Mouse (Mus musculus) stomach, postnatal 0 days (tissue): Measurements from ENCODE around the gene Fgf22. TPM values are rescaled to one million over a fixed set of nuclear protein-coding genes. Genes with fewer than 3 reads are reported as not detected.

Source experiments
- ATAC-seq: fragments of 200-750 bp; cut with Nextera tagmentation; 2 replicates; pipeline ENCODE4 v1.8.0; 2017; ENCODE audit not compliant: low FRiP score, low TSS enrichment
- DNase-seq: peaks from one replicate; pipeline ENCODE4 v3.0.0-alpha.2; 2016; ENCODE audit warnings: low spot score
- H3K27ac ChIP-seq: fragments of 300-500 bp; sonication (generic); replicated peaks from 2 replicates; pipeline ENCODE4 v1.5.1; 2014; ENCODE audit warnings: mild to moderate bottlenecking, control low read depth
- H3K27me3 ChIP-seq: fragments of 300-500 bp; sonication (generic); 2 replicates; pipeline ENCODE4 v1.6.1; 2014; ENCODE audit warnings: low read length; ENCODE audit not compliant: control insufficient read depth, insufficient read depth
- H3K36me3 ChIP-seq: fragments of 300-500 bp; sonication (generic); 2 replicates; pipeline ENCODE4 v1.6.1; 2014; ENCODE audit warnings: low read length, mixed read lengths; ENCODE audit not compliant: control insufficient read depth, insufficient read depth
- H3K4me1 ChIP-seq: fragments of 300-500 bp; sonication (generic); replicated peaks from 2 replicates; pipeline ENCODE4 v1.6.1; 2014; ENCODE audit warnings: antibody characterized with exemption; ENCODE audit not compliant: control insufficient read depth, insufficient read depth
- H3K4me2 ChIP-seq: fragments of 300-500 bp; sonication (generic); replicated peaks from 2 replicates; pipeline ENCODE4 v1.6.1; 2014; ENCODE audit warnings: low read depth, mild to moderate bottlenecking, control low read depth, moderate library complexity
- H3K4me3 ChIP-seq: fragments of 300-500 bp; sonication (generic); 2 replicates; pipeline ENCODE4 v1.5.1; 2014; ENCODE audit warnings: low read depth, low read length, control low read depth
- H3K9ac ChIP-seq: fragments of 300-500 bp; sonication (generic); 2 replicates; pipeline ENCODE4 v1.6.1; 2014; ENCODE audit warnings: mild to moderate bottlenecking, low read length, control low read depth, mixed read lengths
- H3K9me3 ChIP-seq: fragments of 300-500 bp; sonication (generic); 2 replicates; pipeline ENCODE4 v1.6.1; 2016; ENCODE audit warnings: low read length; ENCODE audit not compliant: control insufficient read depth
- CTCF ChIP-seq: IDR thresholded peaks from 2 replicates; pipeline ENCODE4 v1.5.1; 2016; ENCODE audit warnings: antibody characterized with exemption, low read depth, mild to moderate bottlenecking, moderate library complexity
- EP300 ChIP-seq: optimal IDR thresholded peaks from 2 replicates; pipeline ENCODE3; 2016; ENCODE audit warnings: antibody characterized with exemption
- WGBS: fragments of 180-500 bp; shearing (Covaris S2); extraction: QIAGEN DNeasy Blood & Tissue Kit; methylation state at CpG from one replicate; pipeline ENCODE4 v1.1.7; 2014; 5-methylcytosine and 5-hydroxymethylcytosine counted together
- polyA plus RNA-seq: library from polyadenylated mRNA; unstranded; fragments of >200 nt; fragmentation: Nextera tagmentation; extraction: Ambion mirVana; gene quantifications from 2 replicates; pipeline ENCODE4 v1.2.1, GENCODE M21; 2015

Gene Fgf22
- polyA plus RNA-seq, 1 experiment from 2014 or later = 13.5 TPM

DNA sequence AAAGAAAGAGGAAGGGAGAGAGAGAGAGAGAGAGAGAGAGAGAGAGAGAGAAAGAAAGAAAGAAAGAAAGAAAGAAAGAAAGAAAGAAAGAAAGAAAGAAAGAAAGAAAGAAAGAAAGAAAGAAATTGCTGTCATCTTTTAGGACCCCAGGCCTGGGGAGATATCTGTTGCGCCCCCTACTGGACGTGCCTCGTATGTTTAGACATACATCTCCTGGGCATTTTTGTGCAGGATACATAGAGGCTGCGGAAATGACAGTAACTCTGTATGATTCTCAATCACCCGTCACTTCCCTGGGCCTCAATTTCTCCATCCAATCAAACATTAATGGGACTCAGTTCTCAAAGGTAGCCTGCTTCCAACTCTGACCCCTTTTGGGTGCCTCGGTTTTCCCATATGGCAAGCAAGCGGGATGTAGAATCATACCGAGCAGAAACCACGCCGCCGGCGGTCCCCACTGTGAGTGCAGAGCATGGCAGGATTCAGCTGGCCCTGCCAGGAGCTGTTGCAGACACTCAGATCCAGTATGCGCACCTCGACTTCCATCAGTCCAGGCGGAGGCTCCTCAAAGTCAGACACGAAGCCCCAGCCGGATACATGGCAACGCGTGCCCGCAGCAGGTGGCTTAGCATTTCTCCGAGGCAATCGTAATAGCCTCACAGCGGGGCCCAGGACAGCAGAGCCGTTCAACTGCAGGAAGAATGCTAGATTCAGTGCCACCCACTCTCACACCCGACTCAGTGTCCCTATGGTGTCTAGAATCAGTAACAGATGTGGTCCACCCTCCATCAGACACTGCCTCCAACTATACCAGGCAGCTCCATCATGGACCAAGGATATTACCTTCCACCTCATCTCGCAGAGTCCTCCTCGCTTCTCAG, 29.3 kb downstream of the Fgf22 start:
- 53% methylated on average over 27 of the region's 27 CpGs for WGBS
- no peaks in the 10 kb centered on the region for H3K9me3 ChIP-seq
- H3K4me1 ChIP-seq = no peaks in the 10 kb centered on the region; the same call in 1 of the 2 replicates
- TF ChIP-seq CTCF (peak; percentile 68), EP300 (no peak)
- H3K4me3 ChIP-seq = no peak overlapping the region
- H3K27ac ChIP-seq = no peak overlapping the region
- no peaks in the 10 kb centered on the region for H3K27me3 ChIP-seq
- ATAC-seq (no peak), DNase-seq (no peak)
- H3K36me3 ChIP-seq = no peaks in the 10 kb centered on the region
- no peak overlapping the region for H3K4me2 ChIP-seq
- H3K9ac ChIP-seq = no peak overlapping the region

DNA sequence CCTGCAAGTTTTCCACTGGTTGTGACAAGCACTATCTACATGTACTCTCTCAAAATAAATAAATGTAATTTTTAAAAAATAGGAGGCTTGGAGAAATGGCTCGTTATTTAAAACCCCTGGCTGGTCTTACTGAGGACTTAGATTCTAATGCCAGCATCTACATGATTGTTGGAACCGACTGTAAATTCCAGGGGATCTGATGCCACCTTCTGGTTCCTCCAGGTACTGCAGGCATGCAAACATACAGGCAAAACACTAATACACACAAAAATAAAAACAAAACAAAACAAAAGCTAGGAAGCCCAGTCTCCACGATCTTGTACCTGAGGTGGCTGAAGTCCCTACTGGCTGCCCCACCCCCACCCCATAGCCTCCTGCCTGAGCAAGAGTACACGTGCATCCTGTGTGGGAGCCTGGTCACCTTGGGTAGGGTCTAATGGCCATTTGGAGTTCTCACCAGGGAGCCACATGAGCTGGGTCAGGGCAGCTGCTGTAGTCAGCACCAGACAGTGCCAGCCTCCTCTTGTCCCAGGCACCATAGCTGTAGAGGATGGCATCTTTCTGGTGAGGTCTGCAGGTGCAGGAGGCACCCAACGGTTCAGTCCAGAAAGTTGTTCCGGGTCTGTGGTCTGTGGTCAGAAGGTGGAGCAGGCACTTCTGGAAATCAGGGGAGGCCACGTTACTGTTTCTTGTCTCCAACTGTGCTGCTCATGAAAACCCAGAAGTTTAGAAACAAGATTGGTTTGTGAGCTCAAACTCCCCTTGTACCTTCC, 33.7 kb downstream of the Fgf22 start:
- WGBS = 32% methylated on average over 7 of the region's 7 CpGs

GRCm38 (mm10) chr10:79789581-79789980, 34.7 kb downstream of the Fgf22 start:
- Histone ChIP-seq H3K4me1 (peaks cover 4% of the 10 kb centered on the region), H3K27ac (no peak overlapping the region), H3K27me3 (no peaks in the 10 kb centered on the region), H3K36me3 (no peaks in the 10 kb centered on the region), H3K9me3 (no peaks in the 10 kb centered on the region), H3K4me3 (no peak overlapping the region), H3K9ac (no peak overlapping the region), H3K4me2 (no peak overlapping the region)
- ATAC-seq (no peak), DNase-seq (no peak)
- WGBS = 59% methylated on average over 2 of the region's 2 CpGs
- TF ChIP-seq CTCF = no peak
- TF ChIP-seq EP300 = no peak

More for the DNA sequence above, 33.7 kb downstream of the Fgf22 start:
- Histone ChIP-seq H3K4me3 (no peak overlapping the region), H3K27me3 (no peaks in the 10 kb centered on the region), H3K9me3 (no peaks in the 10 kb centered on the region), H3K36me3 (no peaks in the 10 kb centered on the region), H3K27ac (no peak overlapping the region), H3K4me2 (no peak overlapping the region), H3K4me1 (no peaks in the 10 kb centered on the region), H3K9ac (no peak overlapping the region)
- DNase-seq (peak; percentile 79), ATAC-seq (no peak)
- TF ChIP-seq EP300 = no peak
- TF ChIP-seq CTCF = peak; percentile 92

GRCm38 (mm10) chr10:79790861-79791260, 36.0 kb downstream of the Fgf22 start, which contains the start of gene Prss57:
TSS of gene Prss57 (minus strand) at chr10:79790961.
- Histone ChIP-seq H3K4me3 (no peak within 1 kb of the TSS), H3K4me2 (no peak within 1 kb of the TSS), H3K9ac (no peak within 1 kb of the TSS), H3K9me3 (no peaks in the 10 kb centered on the region), H3K27ac (no peak within 1 kb of the TSS), H3K36me3 (no peaks in the 10 kb centered on the region), H3K27me3 (no peaks in the 10 kb centered on the region), H3K4me1 (peaks cover 9% of the 10 kb centered on the region)
- TF ChIP-seq EP300 = no peak
- no peak for TF ChIP-seq CTCF
- ATAC-seq (no peak), DNase-seq (no peak)
- WGBS = 85% methylated on average over 4 of the region's 4 CpGs

- no peaks in the 10 kb centered on the region for H3K9me3 ChIP-seq
- H3K4me2 ChIP-seq = no peak overlapping the region
- no peak overlapping the region for H3K27ac ChIP-seq
- no peak for ATAC-seq
- DNase-seq = no peak
- no peak overlapping the region for H3K4me3 ChIP-seq
- H3K9ac ChIP-seq = no peak overlapping the region
- no peak for TF ChIP-seq CTCF
- TF ChIP-seq EP300 = no peak
- H3K27me3 ChIP-seq = no peaks in the 10 kb centered on the region
- 75% methylated on average over 5 of the region's 5 CpGs for WGBS
- peaks cover 9% of the 10 kb centered on the region for H3K4me1 ChIP-seq
- H3K36me3 ChIP-seq = no peaks in the 10 kb centered on the region
Observed at GRCm38 (mm10) chr10:79792339-79793040, 37.6 kb downstream of the Fgf22 start.
